Mouse (Mus musculus) midbrain, embryonic 15.5 days (tissue): ENCODE results near the gene Nop56. TPM values are rescaled to one million over a fixed set of nuclear protein-coding genes. Genes with fewer than 3 reads are reported as not detected.
A peak's percentile ranks its signal among the peaks of the same experiment; 100 is the strongest.

ENCODE experiments used
- ATAC-seq: fragments of 200-750 bp; cut with Nextera tagmentation; replicated peaks from 2 replicates; pipeline ENCODE4 v1.8.0; 2017; ENCODE audit warnings: moderate TSS enrichment
- H3K27ac ChIP-seq: fragments of 300-500 bp; sonication (generic); 2 replicates; pipeline ENCODE4 v1.5.1; 2015; ENCODE audit warnings: mild to moderate bottlenecking, inconsistent platforms
- H3K27me3 ChIP-seq: fragments of 300-500 bp; sonication (generic); replicated peaks from 2 replicates; pipeline ENCODE4 v1.6.1; 2015; ENCODE audit warnings: inconsistent platforms
- H3K36me3 ChIP-seq: fragments of 300-500 bp; sonication (generic); replicated peaks from 2 replicates; pipeline ENCODE4 v1.6.1; 2015; ENCODE audit warnings: inconsistent platforms
- H3K4me1 ChIP-seq: fragments of 300-500 bp; sonication (generic); 2 replicates; pipeline ENCODE4 v1.6.1; 2015; ENCODE audit warnings: inconsistent platforms
- H3K4me2 ChIP-seq: fragments of 300-500 bp; sonication (generic); 2 replicates; pipeline ENCODE4 v1.6.1; 2015; ENCODE audit warnings: inconsistent platforms, mild to moderate bottlenecking, moderate library complexity
- H3K4me3 ChIP-seq: fragments of 300-500 bp; sonication (generic); 2 replicates; pipeline ENCODE4 v1.5.1; 2015; ENCODE audit warnings: mild to moderate bottlenecking, inconsistent platforms
- H3K9ac ChIP-seq: fragments of 300-500 bp; sonication (generic); 2 replicates; pipeline ENCODE4 v1.6.1; 2015; ENCODE audit warnings: mild to moderate bottlenecking, inconsistent platforms
- H3K9me3 ChIP-seq: fragments of 300-500 bp; sonication (generic); 2 replicates; pipeline ENCODE4 v1.6.1; 2016; ENCODE audit warnings: inconsistent platforms
- WGBS: fragments of 180-500 bp; shearing (Covaris S2); methylation state at CpG from one replicate; pipeline ENCODE4 v1.1.7; 2015; ENCODE audit warnings: mixed read lengths; 5-methylcytosine and 5-hydroxymethylcytosine counted together
- polyA plus RNA-seq: library from polyadenylated mRNA; unstranded; fragments of >200 nt; fragmentation: Nextera tagmentation; extraction: Ambion mirVana; gene quantifications from 2 replicates; pipeline ENCODE4 v1.2.1, GENCODE M21; 2015

The Nop56 gene
- 237 and 244 TPM in 2 replicates for polyA plus RNA-seq

GRCm38 (mm10) chr2:130274149-130274861 is at the start of gene Nop56:
Gene Nop56, plus strand, starts transcription at chr2:130274430.
- WGBS, result under 1% methylated on average over 65 of the region's 68 CpGs
- Histone ChIP-seq H3K4me1 (peaks cover 32% of the 10 kb centered on the region), H3K4me2 (peak within 1 kb of the TSS; percentile 86), H3K9ac (peak within 1 kb of the TSS; percentile 92), H3K36me3 (peaks cover 35% of the 10 kb centered on the region), H3K4me3 (peak within 1 kb of the TSS; percentile 96), H3K27me3 (no peaks in the 10 kb centered on the region), H3K27ac (peak within 1 kb of the TSS; percentile 94), H3K9me3 (no peaks in the 10 kb centered on the region)
- ATAC-seq, result peak; percentile 97

DNA sequence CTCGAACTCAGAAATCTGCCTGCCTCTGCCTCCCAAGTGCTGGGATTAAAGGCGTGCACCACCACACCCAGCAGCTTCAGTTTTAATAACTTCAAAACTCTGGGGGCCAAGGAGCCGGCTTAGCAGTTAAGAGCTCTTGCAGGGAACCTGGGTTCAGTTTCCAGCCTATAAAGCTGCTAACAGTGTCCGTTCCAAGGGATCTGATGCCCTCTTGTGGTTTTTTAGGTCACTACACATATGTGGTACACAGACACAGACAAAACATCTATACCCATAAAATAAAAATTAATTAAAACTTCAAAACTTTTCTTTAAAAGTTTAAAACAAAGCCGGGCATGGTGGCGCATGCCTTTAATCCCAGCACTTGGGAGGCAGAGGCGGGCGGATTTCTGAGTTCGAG is 27.3 kb upstream of the Nop56 start:
- H3K27me3 ChIP-seq, result no peaks in the 10 kb centered on the region
- no peaks in the 10 kb centered on the region for H3K9me3 ChIP-seq
- no peak overlapping the region for H3K4me2 ChIP-seq
- ATAC-seq, result no peak
- H3K4me3 ChIP-seq, result no peak overlapping the region
- H3K36me3 ChIP-seq, result no peaks in the 10 kb centered on the region
- 56% methylated on average over 9 of the region's 9 CpGs for WGBS
- no peak overlapping the region for H3K9ac ChIP-seq
- no peaks in the 10 kb centered on the region for H3K4me1 ChIP-seq
- no peak overlapping the region for H3K27ac ChIP-seq

DNA sequence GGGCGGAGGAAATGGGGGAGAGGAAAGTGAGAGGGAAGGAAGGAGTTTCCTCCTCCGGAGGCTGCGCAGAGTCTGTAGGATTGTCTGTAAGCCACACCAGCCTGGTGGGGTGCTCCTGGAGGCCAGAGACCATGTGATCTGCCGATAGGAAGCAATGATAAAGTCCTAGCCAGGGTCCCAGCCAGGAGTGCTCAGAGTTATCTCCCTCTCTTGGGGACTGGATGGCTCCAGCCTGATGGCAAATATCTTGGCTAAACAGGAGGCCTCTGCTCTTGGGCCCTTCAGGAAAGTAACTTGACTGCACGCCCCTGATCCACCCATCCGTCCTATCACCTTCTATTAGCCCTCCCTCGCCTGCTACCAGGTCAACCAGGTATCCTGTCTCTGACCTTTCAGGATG is 26.0 kb upstream of the Nop56 start:
- Histone ChIP-seq H3K9me3 (no peaks in the 10 kb centered on the region), H3K27me3 (no peaks in the 10 kb centered on the region), H3K36me3 (no peaks in the 10 kb centered on the region), H3K4me1 (no peaks in the 10 kb centered on the region), H3K27ac (no peak overlapping the region), H3K9ac (no peak overlapping the region), H3K4me2 (no peak overlapping the region), H3K4me3 (no peak overlapping the region)
- 79% methylated on average over 7 of the region's 7 CpGs for WGBS
- no peak for ATAC-seq

- Histone ChIP-seq H3K27me3 (no peaks in the 10 kb centered on the region), H3K36me3 (no peaks in the 10 kb centered on the region), H3K9me3 (no peaks in the 10 kb centered on the region), H3K4me1 (no peaks in the 10 kb centered on the region), H3K4me3 (no peak overlapping the region), H3K9ac (no peak overlapping the region), H3K4me2 (no peak overlapping the region), H3K27ac (no peak overlapping the region)
- ATAC-seq, result no peak
- 87% methylated on average over 4 of the region's 4 CpGs for WGBS
Observed at GRCm38 (mm10) chr2:130256762-130257161, 17.5 kb upstream of the Nop56 start.

DNA sequence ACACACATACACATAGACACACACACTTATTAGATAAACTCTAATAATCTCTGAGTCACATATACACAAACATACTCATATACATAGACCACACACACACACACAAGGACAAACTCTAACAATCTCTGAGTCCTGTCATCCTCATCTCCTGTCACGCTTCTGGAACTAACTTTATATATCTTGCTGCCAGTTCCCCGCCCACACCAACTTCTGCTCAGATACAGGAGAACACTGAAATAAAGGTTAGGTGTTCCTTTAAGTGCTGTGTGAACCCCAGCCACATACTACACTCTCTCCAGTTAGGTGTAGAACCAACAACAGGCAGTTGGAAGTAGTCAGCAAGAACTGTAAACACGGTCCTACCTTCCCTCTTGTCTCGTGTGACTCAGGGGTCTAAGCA is 13.4 kb upstream of the Nop56 start:
- Histone ChIP-seq H3K27me3 (no peaks in the 10 kb centered on the region), H3K4me1 (no peaks in the 10 kb centered on the region), H3K9me3 (no peaks in the 10 kb centered on the region), H3K4me2 (no peak overlapping the region), H3K9ac (no peak overlapping the region), H3K36me3 (no peaks in the 10 kb centered on the region), H3K27ac (no peak overlapping the region), H3K4me3 (no peak overlapping the region)
- 88% methylated on average over 4 of the region's 4 CpGs for WGBS
- ATAC-seq, result no peak

DNA sequence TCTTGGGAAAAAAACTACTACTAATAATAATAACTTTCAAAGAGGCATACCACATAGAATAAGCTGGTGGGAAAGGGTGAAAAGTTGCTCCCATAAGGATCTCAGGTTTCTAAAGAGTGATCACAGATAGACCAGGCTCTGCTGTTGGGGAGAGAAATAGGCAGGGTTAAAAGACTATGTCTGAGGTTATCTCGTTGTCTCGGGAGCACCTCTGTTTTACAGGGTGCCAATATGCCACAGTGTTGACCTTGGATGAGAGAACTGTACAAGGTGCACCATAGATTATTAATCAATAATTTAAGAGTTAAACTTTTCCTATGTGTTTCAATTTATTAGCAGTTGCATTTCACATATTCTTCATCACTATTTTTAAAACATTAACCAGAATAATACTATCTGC is 12.3 kb upstream of the Nop56 start:
- Histone ChIP-seq H3K4me2 (no peak overlapping the region), H3K27ac (no peak overlapping the region), H3K4me1 (no peaks in the 10 kb centered on the region), H3K9ac (no peak overlapping the region), H3K9me3 (no peaks in the 10 kb centered on the region), H3K27me3 (no peaks in the 10 kb centered on the region), H3K36me3 (no peaks in the 10 kb centered on the region), H3K4me3 (no peak overlapping the region)
- ATAC-seq, result no peak
- WGBS, result 93% methylated on average over 2 of the region's 2 CpGs

GRCm38 (mm10) chr2:130262398-130262797 is 11.8 kb upstream of the Nop56 start:
- H3K36me3 ChIP-seq, result no peaks in the 10 kb centered on the region
- WGBS, result 86% methylated on average over 2 of the region's 2 CpGs
- H3K9ac ChIP-seq, result no peak overlapping the region
- no peak overlapping the region for H3K27ac ChIP-seq
- H3K4me1 ChIP-seq, result no peaks in the 10 kb centered on the region
- no peaks in the 10 kb centered on the region for H3K27me3 ChIP-seq
- no peak overlapping the region for H3K4me2 ChIP-seq
- H3K9me3 ChIP-seq, result no peaks in the 10 kb centered on the region
- H3K4me3 ChIP-seq, result no peak overlapping the region
- ATAC-seq, result no peak

- WGBS, result 91% methylated on average over 1 of the region's 1 CpGs
- Histone ChIP-seq H3K9me3 (no peaks in the 10 kb centered on the region), H3K4me2 (no peak overlapping the region), H3K36me3 (no peaks in the 10 kb centered on the region), H3K27ac (no peak overlapping the region), H3K4me1 (no peaks in the 10 kb centered on the region), H3K4me3 (no peak overlapping the region), H3K27me3 (no peaks in the 10 kb centered on the region), H3K9ac (no peak overlapping the region)
- ATAC-seq, result no peak
Observed at GRCm38 (mm10) chr2:130265520-130265919, 8.7 kb upstream of the Nop56 start.

- H3K27me3 ChIP-seq, result no peaks in the 10 kb centered on the region
- peaks cover 3% of the 10 kb centered on the region for H3K4me1 ChIP-seq
- H3K4me2 ChIP-seq, result no peak overlapping the region
- no peaks in the 10 kb centered on the region for H3K36me3 ChIP-seq
- no peak overlapping the region for H3K27ac ChIP-seq
- no peak overlapping the region for H3K4me3 ChIP-seq
- ATAC-seq, result no peak
- 72% methylated on average over 7 of the region's 7 CpGs for WGBS
- H3K9ac ChIP-seq, result no peak overlapping the region
- no peaks in the 10 kb centered on the region for H3K9me3 ChIP-seq
Observed at GRCm38 (mm10) chr2:130268074-130268473, 6.2 kb upstream of the Nop56 start.

- H3K9ac ChIP-seq, result peak overlapping the region; percentile 62
- peak; percentile 44 for ATAC-seq
- under 1% methylated on average over 14 of the region's 14 CpGs for WGBS
- H3K4me1 ChIP-seq, result peaks cover 32% of the 10 kb centered on the region
- H3K9me3 ChIP-seq, result no peaks in the 10 kb centered on the region
- H3K36me3 ChIP-seq, result peaks cover 32% of the 10 kb centered on the region
- H3K27me3 ChIP-seq, result no peaks in the 10 kb centered on the region
- peak overlapping the region; percentile 87 for H3K27ac ChIP-seq
- H3K4me2 ChIP-seq, result peak overlapping the region; percentile 86
- peak overlapping the region; percentile 96 for H3K4me3 ChIP-seq
Observed at GRCm38 (mm10) chr2:130273732-130274131, 498 bp upstream of the Nop56 start.

DNA sequence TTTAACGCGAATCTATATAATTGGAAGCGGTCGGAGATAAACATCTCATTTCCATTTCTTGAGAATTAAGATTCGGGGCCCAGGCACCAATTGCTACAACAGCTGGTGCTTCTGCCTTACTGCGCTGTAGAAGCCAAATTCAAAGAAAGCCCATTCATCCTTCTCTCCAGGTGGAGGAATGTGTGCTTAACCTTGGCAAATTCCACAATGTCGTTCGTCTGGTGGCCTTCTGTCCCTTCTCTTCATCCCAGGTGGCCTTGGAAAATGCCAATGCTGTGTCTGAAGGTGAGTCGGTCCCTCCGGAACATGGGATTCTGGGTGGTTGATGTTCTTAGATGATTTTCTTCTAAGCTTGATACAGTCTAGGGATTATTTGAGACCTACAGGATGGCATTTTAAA is 632 bp downstream of the Nop56 start:
- H3K27me3 ChIP-seq, result no peaks in the 10 kb centered on the region
- peak overlapping the region; percentile 92 for H3K9ac ChIP-seq
- peak overlapping the region; percentile 96 for H3K4me3 ChIP-seq
- no peaks in the 10 kb centered on the region for H3K9me3 ChIP-seq
- H3K4me1 ChIP-seq, result peaks cover 32% of the 10 kb centered on the region
- WGBS, result under 1% methylated on average over 10 of the region's 10 CpGs
- peak overlapping the region; percentile 94 for H3K27ac ChIP-seq
- H3K36me3 ChIP-seq, result peaks cover 39% of the 10 kb centered on the region
- peak; percentile 4; the same call in 1 of the 2 replicates for ATAC-seq
- peak overlapping the region; percentile 86 for H3K4me2 ChIP-seq

DNA sequence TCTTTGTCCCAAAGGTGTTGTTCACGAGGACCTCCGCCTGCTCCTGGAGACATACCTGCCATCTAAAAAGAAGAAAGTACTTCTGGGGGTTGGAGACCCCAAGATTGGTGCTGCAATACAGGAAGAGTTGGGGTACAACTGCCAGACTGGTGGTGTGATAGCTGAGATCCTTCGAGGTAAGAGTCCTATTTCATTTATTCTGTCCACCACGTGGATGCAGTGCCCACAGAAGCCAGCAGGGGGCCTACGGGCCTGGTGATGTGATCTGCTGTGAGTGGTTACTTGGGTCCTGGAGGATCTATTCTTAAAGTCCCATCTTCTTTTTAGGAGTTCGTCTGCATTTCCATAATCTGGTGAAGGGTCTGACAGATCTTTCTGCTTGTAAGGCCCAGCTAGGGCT is 1.4 kb downstream of the Nop56 start:
- H3K27ac ChIP-seq, result no peak overlapping the region
- H3K4me2 ChIP-seq, result peak overlapping the region; percentile 86
- no peaks in the 10 kb centered on the region for H3K27me3 ChIP-seq
- no peak for ATAC-seq
- H3K9ac ChIP-seq, result no peak overlapping the region
- peaks cover 47% of the 10 kb centered on the region for H3K36me3 ChIP-seq
- peak overlapping the region; percentile 96 for H3K4me3 ChIP-seq
- H3K9me3 ChIP-seq, result no peaks in the 10 kb centered on the region
- WGBS, result 44% methylated on average over 6 of the region's 6 CpGs
- H3K4me1 ChIP-seq, result peaks cover 32% of the 10 kb centered on the region

- Histone ChIP-seq H3K4me1 (peaks cover 33% of the 10 kb centered on the region), H3K9me3 (no peaks in the 10 kb centered on the region), H3K27me3 (no peaks in the 10 kb centered on the region), H3K4me2 (no peak overlapping the region), H3K4me3 (no peak overlapping the region), H3K27ac (no peak overlapping the region), H3K9ac (no peak overlapping the region), H3K36me3 (peaks cover 55% of the 10 kb centered on the region)
- no peak for ATAC-seq
- WGBS, result 44% methylated on average over 8 of the region's 8 CpGs
Observed at GRCm38 (mm10) chr2:130279600-130280091, 5.4 kb downstream of the Nop56 start.
